Mouse (Mus musculus) olfactory bulb, adult 2 months (tissue): ENCODE data around the gene Fgfr2.

Experiments
- CTCF ChIP-seq: fragments of 200-500 bp; IDR thresholded peaks from 2 replicates; pipeline ENCODE4 v1.5.1; 2012; ENCODE audit warnings: low read depth, mild to moderate bottlenecking, low read length, moderate library complexity; ENCODE audit not compliant: insufficient read depth
- POLR2A ChIP-seq: fragments of 200-500 bp; IDR thresholded peaks from 2 replicates; pipeline ENCODE4 v1.6.1; 2012; ENCODE audit warnings: mild to moderate bottlenecking, low read depth, low read length, moderate library complexity; ENCODE audit not compliant: insufficient read depth

GRCm38 (mm10) chr7:130177009-130177408 is 2946.1 kb downstream of the Fgfr2 start:
- TF ChIP-seq CTCF: no peak
- no peak for TF ChIP-seq POLR2A
